Mouse (Mus musculus) lung, embryonic 14.5 days (tissue): ENCODE results near the gene Hspa4l. TPM values are rescaled to one million over a fixed set of nuclear protein-coding genes. Genes with fewer than 3 reads are reported as not detected.

Experiments used
- polyA plus RNA-seq: library from polyadenylated mRNA; unstranded; fragments of >200 nt; fragmentation: Nextera tagmentation; extraction: Ambion mirVana; gene quantifications from 2 replicates; pipeline ENCODE4 v1.2.1, GENCODE M21; 2014

Hspa4l gene
- polyA plus RNA-seq, 1 experiment from 2014 or later = 11.4 TPM

Other genes with a start within 250 kb of the Hspa4l start
- gene Intu, start 213.2 kb upstream of the Hspa4l start, polyA plus RNA-seq = 3.7 and 4.1 TPM in 2 replicates
- gene Slc25a31, start 35.6 kb upstream of the Hspa4l start, polyA plus RNA-seq = 0.31 TPM in 1 of 2 replicates, not detected in the other
- gene Plk4, start 55.5 kb downstream of the Hspa4l start, polyA plus RNA-seq = 76.3 and 79.4 TPM in 2 replicates
- gene Mfsd8, start 102.4 kb downstream of the Hspa4l start, polyA plus RNA-seq = 7.1 and 8.6 TPM in 2 replicates
- 5.8 and 6.3 TPM in 2 replicates for gene Abhd18, start 102.5 kb downstream of the Hspa4l start, polyA plus RNA-seq
- 0.18 and 0.27 TPM in 2 replicates for gene 1700034I23Rik, start 158.0 kb downstream of the Hspa4l start, polyA plus RNA-seq
- gene Larp1b, start 205.3 kb downstream of the Hspa4l start, polyA plus RNA-seq = 2.5 and 2.9 TPM in 2 replicates